Mouse (Mus musculus) megakaryocyte, embryonic 14.5 days (primary cell): ENCODE measurements at regions not wholly inside any gene's neighbourhood (a gene's known extent, or its start where the extent isn't known, plus 50 kb on each side); places are given as distances from the start of the nearest gene placed in this dataset.

Experiments
- H3K27me3 ChIP-seq: replicated peaks from 2 replicates; pipeline ENCODE3; 2012; ENCODE audit warnings: inconsistent platforms
- H3K36me3 ChIP-seq: replicated peaks from 2 replicates; pipeline ENCODE3; 2012; ENCODE audit warnings: low read length, inconsistent platforms, mixed read lengths
- H3K4me1 ChIP-seq: 2 replicates; pipeline ENCODE4 v1.6.1; 2012; ENCODE audit warnings: inconsistent platforms
- H3K4me3 ChIP-seq: replicated peaks from 2 replicates; pipeline ENCODE3; 2012; ENCODE audit warnings: moderate library complexity, mild to moderate bottlenecking, inconsistent platforms
- H3K9me3 ChIP-seq: 2 replicates; pipeline ENCODE4 v1.6.1; 2012; ENCODE audit warnings: inconsistent platforms
- FLI1 ChIP-seq: IDR thresholded peaks from 2 replicates; pipeline ENCODE4 v1.6.1; 2012; ENCODE audit warnings: low read length, inconsistent platforms, mixed read lengths
- GATA1 ChIP-seq: IDR thresholded peaks from 3 replicates; pipeline ENCODE4 v1.6.1; 2012; ENCODE audit warnings: mixed read lengths, low read length, inconsistent platforms, borderline replicate concordance

GRCm38 (mm10) chr8:126797571-126798334 lies 147.9 kb downstream of the Tomm20 start:
- no peaks in the 10 kb centered on the region for H3K27me3 ChIP-seq
- H3K36me3 ChIP-seq, result peaks cover 5% of the 10 kb centered on the region
- H3K4me3 ChIP-seq, result no peak overlapping the region
- no peak for TF ChIP-seq FLI1
- no peak for TF ChIP-seq GATA1
- H3K4me1 ChIP-seq, result peaks cover 80% of the 10 kb centered on the region
- peaks cover 4% of the 10 kb centered on the region; the same call in 1 of the 2 replicates for H3K9me3 ChIP-seq

- H3K4me1 ChIP-seq, result peaks cover 60% of the 10 kb centered on the region
- H3K27me3 ChIP-seq, result peaks cover 3% of the 10 kb centered on the region
- peaks cover 5% of the 10 kb centered on the region for H3K36me3 ChIP-seq
- peak overlapping the region; percentile 70 for H3K4me3 ChIP-seq
- TF ChIP-seq GATA1 (no peak), FLI1 (no peak)
- H3K9me3 ChIP-seq, result peaks cover 4% of the 10 kb centered on the region; the same call in 1 of the 2 replicates
Measured at GRCm38 (mm10) chr8:126793657-126794056, 152.0 kb downstream of the Tomm20 start.

- peaks cover under 1% of the 10 kb centered on the region; the same call in 1 of the 2 replicates for H3K9me3 ChIP-seq
- no peak for TF ChIP-seq FLI1
- no peak overlapping the region for H3K4me3 ChIP-seq
- H3K4me1 ChIP-seq, result peaks cover 67% of the 10 kb centered on the region
- peaks cover 1% of the 10 kb centered on the region for H3K36me3 ChIP-seq
- peaks cover 3% of the 10 kb centered on the region for H3K27me3 ChIP-seq
Measured at GRCm38 (mm10) chr8:126791069-126791468, 154.6 kb downstream of the Tomm20 start.

DNA sequence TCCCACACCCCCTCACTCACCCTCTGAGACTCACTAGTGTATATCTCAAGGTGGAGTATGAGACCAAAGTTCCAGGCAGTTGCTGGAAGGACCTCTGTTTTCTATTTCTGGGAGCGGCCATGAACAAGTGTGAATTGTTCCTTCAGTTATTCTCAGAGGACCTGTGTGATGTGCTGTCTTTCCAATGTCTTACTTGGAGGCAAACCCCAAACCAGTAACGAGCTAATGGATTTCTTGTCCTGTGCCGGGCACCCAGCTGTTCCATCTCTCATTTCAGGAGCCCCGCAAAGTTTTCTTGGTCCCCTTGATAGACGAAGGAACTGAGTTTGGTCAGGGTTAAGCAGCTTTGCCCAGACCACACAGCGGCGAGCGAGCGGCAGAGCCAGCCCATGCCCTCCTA lies 155.4 kb downstream of the Tomm20 start:
- no peak for TF ChIP-seq GATA1
- TF ChIP-seq FLI1, result no peak
- Histone ChIP-seq H3K27me3 (peaks cover 3% of the 10 kb centered on the region), H3K4me1 (peaks cover 75% of the 10 kb centered on the region), H3K9me3 (peaks cover 9% of the 10 kb centered on the region), H3K36me3 (peaks cover 10% of the 10 kb centered on the region), H3K4me3 (no peak overlapping the region)

- no peak overlapping the region for H3K4me3 ChIP-seq
- peaks cover 74% of the 10 kb centered on the region for H3K4me1 ChIP-seq
- peaks cover 3% of the 10 kb centered on the region for H3K27me3 ChIP-seq
- peaks cover 14% of the 10 kb centered on the region for H3K9me3 ChIP-seq
- TF ChIP-seq FLI1 (no peak), GATA1 (no peak)
- peaks cover 12% of the 10 kb centered on the region for H3K36me3 ChIP-seq
Measured at GRCm38 (mm10) chr8:126789076-126789475, 156.6 kb downstream of the Tomm20 start.

DNA sequence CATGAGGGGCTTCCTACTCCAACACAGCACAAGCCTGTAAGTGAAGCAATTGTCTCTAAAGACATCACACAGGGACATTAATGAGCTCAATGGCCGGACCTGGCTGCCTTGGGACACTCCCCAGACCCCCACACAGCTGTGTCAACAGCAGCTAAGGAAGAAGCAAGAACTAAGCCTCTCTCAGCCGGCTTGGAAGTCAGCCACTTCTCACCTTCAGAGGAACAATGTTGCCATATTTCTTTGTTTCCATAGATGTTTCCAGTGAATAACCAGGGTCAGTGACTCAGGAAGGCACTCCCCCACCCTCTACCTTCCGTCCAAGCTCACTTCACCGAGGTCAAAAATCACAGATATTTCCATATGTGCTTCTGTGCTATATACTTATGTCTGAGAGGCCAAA lies 157.0 kb downstream of the Tomm20 start:
- Histone ChIP-seq H3K4me3 (no peak overlapping the region), H3K27me3 (peaks cover 3% of the 10 kb centered on the region), H3K4me1 (peaks cover 74% of the 10 kb centered on the region), H3K36me3 (peaks cover 12% of the 10 kb centered on the region), H3K9me3 (peaks cover 14% of the 10 kb centered on the region)
- TF ChIP-seq GATA1 (no peak), FLI1 (no peak)

DNA sequence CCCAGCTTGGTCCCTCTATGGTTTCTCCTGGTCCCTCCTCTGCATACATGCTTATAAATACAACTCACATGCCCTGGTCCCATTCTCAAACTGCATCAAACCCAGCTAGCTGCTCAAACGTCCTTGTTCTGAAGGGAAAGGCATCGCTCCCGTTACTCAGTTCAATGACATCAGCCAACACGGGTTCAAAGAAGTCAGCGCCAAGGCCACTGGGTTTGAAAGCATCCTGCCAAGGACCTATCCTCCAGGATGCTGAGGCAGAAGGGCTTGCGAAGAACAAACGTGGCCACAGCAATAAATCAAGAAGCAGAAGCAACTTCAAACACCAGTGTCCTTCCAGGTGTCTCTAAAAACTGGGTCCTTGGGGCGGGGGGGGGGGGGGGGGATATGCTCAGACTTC lies 158.2 kb downstream of the Tomm20 start:
- Histone ChIP-seq H3K36me3 (peaks cover 12% of the 10 kb centered on the region), H3K4me3 (no peak overlapping the region), H3K27me3 (peaks cover 7% of the 10 kb centered on the region), H3K9me3 (peaks cover 14% of the 10 kb centered on the region), H3K4me1 (peaks cover 74% of the 10 kb centered on the region)
- TF ChIP-seq FLI1 (no peak), GATA1 (no peak)

GRCm38 (mm10) chr8:126785211-126785610 lies 160.4 kb downstream of the Tomm20 start:
- Histone ChIP-seq H3K4me1 (peaks cover 74% of the 10 kb centered on the region), H3K27me3 (peaks cover 5% of the 10 kb centered on the region), H3K4me3 (no peak overlapping the region), H3K9me3 (peaks cover 14% of the 10 kb centered on the region), H3K36me3 (peaks cover 12% of the 10 kb centered on the region)
- TF ChIP-seq GATA1 (no peak), FLI1 (no peak)

- peaks cover 78% of the 10 kb centered on the region for H3K4me1 ChIP-seq
- TF ChIP-seq GATA1 (no peak), FLI1 (no peak)
- no peak overlapping the region for H3K4me3 ChIP-seq
- peaks cover 12% of the 10 kb centered on the region for H3K36me3 ChIP-seq
- H3K9me3 ChIP-seq, result peaks cover 14% of the 10 kb centered on the region
- peaks cover 5% of the 10 kb centered on the region for H3K27me3 ChIP-seq
Measured at GRCm38 (mm10) chr8:126784604-126785003, 161.0 kb downstream of the Tomm20 start.

DNA sequence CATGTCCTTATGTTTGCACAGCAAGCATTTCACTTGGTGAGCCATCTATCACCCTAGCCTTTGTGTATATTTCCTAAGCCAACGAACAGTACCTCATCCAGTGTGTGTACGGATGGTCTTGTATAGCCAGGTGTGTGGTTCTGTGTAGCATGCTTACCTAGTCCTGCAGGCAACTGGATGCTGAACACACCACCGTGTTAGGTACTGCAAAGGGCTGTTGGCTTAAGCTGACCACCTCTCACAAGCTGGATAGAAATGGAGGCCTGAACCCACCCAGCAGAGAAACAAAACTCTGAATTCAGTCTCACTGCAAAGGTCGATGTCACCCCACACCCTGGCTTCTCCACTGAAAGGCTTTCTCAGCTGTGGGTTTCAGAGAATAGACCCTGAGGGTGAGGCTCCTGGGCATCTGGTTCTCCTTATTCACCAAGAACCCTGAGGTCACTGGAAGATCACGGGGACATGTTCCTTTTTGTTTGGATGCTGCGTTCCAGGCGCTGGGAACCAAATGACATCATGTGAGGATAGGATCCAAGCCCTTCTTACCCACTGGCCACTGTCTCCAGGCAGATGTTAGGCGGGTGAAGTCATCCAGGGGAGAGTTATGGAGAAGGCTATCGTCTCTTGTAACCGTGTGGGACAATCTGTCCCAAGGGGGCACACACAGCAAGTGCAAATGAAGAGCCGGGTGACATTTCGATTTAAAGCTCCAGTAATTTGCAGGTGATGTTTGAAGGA lies 161.8 kb downstream of the Tomm20 start:
- Histone ChIP-seq H3K36me3 (peaks cover 12% of the 10 kb centered on the region), H3K4me3 (no peak overlapping the region), H3K4me1 (peaks cover 76% of the 10 kb centered on the region), H3K9me3 (peaks cover 14% of the 10 kb centered on the region), H3K27me3 (peaks cover 5% of the 10 kb centered on the region)
- TF ChIP-seq GATA1 (no peak), FLI1 (no peak)
